In genomic region chr2:164496847-164497690, GRCm38 (mm10) we compare ENCODE assay signal across 8 mouse cellular contexts. TPM values are rescaled to one million over a fixed set of nuclear protein-coding genes. Genes with fewer than 3 reads are reported as not detected.
DNase-seq lines count a peak whose midpoint lies in the region; ATAC-seq and TF ChIP-seq lines count a peak whose summit lies in the region.

Pigt (plus strand) TSS chr2:164497520.

- H3K36me3 ChIP-seq in G1E (replicated peaks), result peaks cover 36% of the 10 kb centered on the region
- H3K36me3 ChIP-seq in forebrain, embryonic 16.5 days (ENCODE audit: control insufficient read depth, insufficient read depth), result peaks cover 8% of the 10 kb centered on the region
- H3K36me3 ChIP-seq in neural tube, embryonic 15.5 days, result peaks cover 19% of the 10 kb centered on the region

- H3K9ac ChIP-seq in forebrain, embryonic 16.5 days (replicated peaks; ENCODE audit: low read depth, low read length), result peak within 1 kb of the TSS; percentile 82
- H3K9ac ChIP-seq in neural tube, embryonic 15.5 days (replicated peaks), result peak within 1 kb of the TSS; percentile 74

- H3K4me2 ChIP-seq in forebrain, embryonic 16.5 days (ENCODE audit: low read length), result peak within 1 kb of the TSS; percentile 87
- H3K4me2 ChIP-seq in neural tube, embryonic 15.5 days, result peak within 1 kb of the TSS; percentile 92

- 4% methylated on average over 43 of the region's 43 CpGs for WGBS in forebrain, embryonic 16.5 days
- WGBS in lung, adult 2 months, result 4% methylated on average over 43 of the region's 43 CpGs
- WGBS in neural tube, embryonic 15.5 days, result 4% methylated on average over 43 of the region's 43 CpGs

- H3K4me1 ChIP-seq in G1E (ENCODE audit: insufficient read depth, low read depth, low read length), result peaks cover 24% of the 10 kb centered on the region
- peaks cover 10% of the 10 kb centered on the region for H3K4me1 ChIP-seq in forebrain, embryonic 16.5 days (replicated peaks; ENCODE audit: control insufficient read depth, insufficient read depth, low read length)
- H3K4me1 ChIP-seq in lung, adult 2 months (ENCODE audit: control insufficient read depth, insufficient read depth, low read length), result peaks cover 3% of the 10 kb centered on the region
- H3K4me1 ChIP-seq in neural tube, embryonic 15.5 days, result peaks cover 29% of the 10 kb centered on the region

- H3K4me3 ChIP-seq in G1E (ENCODE audit: low read depth, low read length), result peak within 1 kb of the TSS; percentile 91
- peak within 1 kb of the TSS; percentile 94 for H3K4me3 ChIP-seq in forebrain, embryonic 16.5 days (replicated peaks; ENCODE audit: low read length)
- H3K4me3 ChIP-seq in lung, adult 2 months (replicated peaks; ENCODE audit: extremely low read depth, low read depth, low read length), result peak within 1 kb of the TSS; percentile 86
- H3K4me3 ChIP-seq in neural tube, embryonic 15.5 days (replicated peaks), result peak within 1 kb of the TSS; percentile 89

- H3K9me3 ChIP-seq in G1E (replicated peaks), result no peaks in the 10 kb centered on the region
- H3K9me3 ChIP-seq in forebrain, embryonic 16.5 days (ENCODE audit: control insufficient read depth, low read length), result no peaks in the 10 kb centered on the region
- H3K9me3 ChIP-seq in neural tube, embryonic 15.5 days (replicated peaks), result no peaks in the 10 kb centered on the region

- DNase-seq in G1E (ENCODE audit: low spot score), result peak; percentile 98
- peak; percentile 88 for DNase-seq in cerebellum, adult 11-12 months
- peak; percentile 74 for DNase-seq in heart, postnatal 25 days (ENCODE audit: low spot score)
- DNase-seq in layer of hippocampus, adult 18-20 months (ENCODE audit: low spot score in 2 of 2), result peak; percentile 86 to 91
- peak; percentile 85 for DNase-seq in lung, adult 2 months
- peak; percentile 88 for DNase-seq in testis, postnatal 10 days (ENCODE audit: low spot score)

- TF ChIP-seq CTCF in G1E (IDR thresholded peaks at IDR 0.05; ENCODE audit: low read depth, low read length), result no peak
- TF ChIP-seq CTCF in lung, adult 2 months (IDR thresholded peaks at IDR 0.05; ENCODE audit: insufficient read depth, low read length), result no peak

- H3K27me3 ChIP-seq in G1E (ENCODE audit: insufficient read depth, low read length), result no peaks in the 10 kb centered on the region
- no peaks in the 10 kb centered on the region for H3K27me3 ChIP-seq in forebrain, embryonic 16.5 days (replicated peaks; ENCODE audit: control insufficient read depth, insufficient read depth, low read length)
- H3K27me3 ChIP-seq in neural tube, embryonic 15.5 days (replicated peaks), result no peaks in the 10 kb centered on the region

- TF ChIP-seq POLR2A in lung, adult 2 months (IDR thresholded peaks at IDR 0.05; ENCODE audit: borderline replicate concordance, extremely low read depth, low read depth, low read length), result peak; percentile 94

- H3K27ac ChIP-seq in forebrain, embryonic 16.5 days (ENCODE audit: low read length), result peak within 1 kb of the TSS; percentile 58; the same call in 1 of the 2 replicates
- peak within 1 kb of the TSS; percentile 89 for H3K27ac ChIP-seq in neural tube, embryonic 15.5 days (replicated peaks)

- peak; percentile 97 for ATAC-seq in G1E (ENCODE audit: extremely low read depth, insufficient number of reproducible peaks, low FRiP score, poor library complexity, severe bottlenecking)
- peak; percentile 98 for ATAC-seq in forebrain, embryonic 16.5 days
- ATAC-seq in neural tube, embryonic 15.5 days (ENCODE audit: low FRiP score), result peak; percentile 91

- intact Hi-C loops in heart, postnatal 25 days (cut with DNase I), result loop anchor here (5.0 kb wide), 1 partner anchor 35 kb away; the partner anchor contains the start of gene Gm20458

RNA-seq across cellular contexts. Expression of gene Pigt, which starts in this region (rescaled TPM):
- total RNA-seq in G1E (2014; fragmentation: Nextera tagmentation) (68.5 and 84.3 TPM in 2 replicates), G1E (2017) (22.9 and 23.2 TPM in 2 replicates)
- 81.0 and 94.4 TPM in 2 replicates for polyA plus RNA-seq in G1E (2012)
- polyA plus RNA-seq in forebrain, embryonic 16.5 days (2015; fragmentation: Nextera tagmentation; extraction: Ambion mirVana), result 58.6 and 68.3 TPM in 2 replicates
- 10 to 100 TPM; 34.7 to 34.8 TPM for total RNA-seq in heart, postnatal 25 days (2021)
- total RNA-seq in layer of hippocampus, adult 18-20 months (2021), result 10 to 100 TPM; 80.8 to 86.1 TPM
- polyA plus RNA-seq in lung, adult 2 months (2012; rRNA removed), result 93.8 and 104 TPM in 2 replicates
- 88.8 and 92.2 TPM in 2 replicates for polyA plus RNA-seq in neural tube, embryonic 15.5 days (2015; fragmentation: Nextera tagmentation; extraction: Ambion mirVana)

Comparison
In these comparisons a context has a peak if more than half of its experiments do, and no peak if none do; other contexts are left out.
1. Peak in every context shown above with its lines: DNase-seq, ATAC-seq, H3K4me3 ChIP-seq and H3K27ac ChIP-seq.